Mouse (Mus musculus) left cerebral cortex, adult 11 months (tissue): ENCODE data around the gene Pramel7.
"Not testable (repeated sequence)": the region's sequence is repeated elsewhere in the genome, so short reads cannot be mapped to it uniquely, and the experiment has no call there.

Experiments used
- DNase-seq: peaks from one replicate; pipeline ENCODE4 v3.0.0; 2022; ENCODE audit warnings: low spot score

Gene Pramel7

GRCm38 (mm10) chr2:87496993-87497392 is at the start of gene Pramel7:
TSS of gene Pramel7 (minus strand) at chr2:87497093.
- DNase-seq: not testable (repeated sequence)

- no peak for DNase-seq
These were observed 48.5 kb upstream of the Pramel7 start, which contains the start of gene Olfr1128 for GRCm38 (mm10) chr2:87545442-87545841. TSS of gene Olfr1128 (minus strand) at chr2:87545542.

DNA sequence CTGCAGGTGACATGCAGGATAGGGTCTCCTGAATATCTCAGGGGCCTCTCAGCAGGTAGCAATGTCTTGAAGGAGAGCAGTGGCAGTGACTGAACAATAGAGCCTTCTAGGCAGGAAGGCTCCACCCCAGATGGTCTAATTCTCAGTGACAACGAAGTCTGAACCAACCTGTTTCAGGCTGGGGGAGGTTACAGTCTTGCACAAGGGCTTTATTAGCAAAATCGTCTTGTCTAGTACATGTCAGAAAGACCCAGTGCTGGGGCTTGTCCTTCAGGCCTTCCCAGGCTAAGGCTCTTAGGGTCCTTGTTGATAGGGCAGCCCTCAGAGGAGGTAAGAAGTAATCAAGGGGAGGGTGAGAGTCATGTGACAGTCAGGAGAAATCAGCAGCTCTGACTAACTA is 37.9 kb upstream of the Pramel7 start:
- DNase-seq: no peak

DNA sequence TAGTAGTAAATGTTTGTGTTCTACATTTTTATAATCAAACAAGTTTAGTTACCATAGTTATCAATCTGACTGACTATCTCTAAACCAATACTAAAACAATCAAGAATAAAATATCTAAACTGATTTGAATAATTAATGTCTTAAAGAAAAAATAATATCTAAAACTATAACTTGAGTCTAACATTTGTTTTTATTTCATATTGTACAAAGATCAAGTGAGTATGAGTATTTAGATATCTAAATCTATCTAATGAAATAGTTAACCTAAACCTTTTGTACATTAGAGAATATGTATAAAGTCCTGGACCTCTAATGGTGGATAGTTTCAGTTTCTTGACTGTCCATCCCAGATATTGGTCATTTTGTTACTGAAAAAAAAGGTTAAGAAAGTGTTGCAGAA is 34.6 kb upstream of the Pramel7 start, which contains the start of gene Olfr153:
Olfr153 (plus strand) TSS at position 301 of the 400 bp plus-strand sequence.
- DNase-seq: no peak

DNA sequence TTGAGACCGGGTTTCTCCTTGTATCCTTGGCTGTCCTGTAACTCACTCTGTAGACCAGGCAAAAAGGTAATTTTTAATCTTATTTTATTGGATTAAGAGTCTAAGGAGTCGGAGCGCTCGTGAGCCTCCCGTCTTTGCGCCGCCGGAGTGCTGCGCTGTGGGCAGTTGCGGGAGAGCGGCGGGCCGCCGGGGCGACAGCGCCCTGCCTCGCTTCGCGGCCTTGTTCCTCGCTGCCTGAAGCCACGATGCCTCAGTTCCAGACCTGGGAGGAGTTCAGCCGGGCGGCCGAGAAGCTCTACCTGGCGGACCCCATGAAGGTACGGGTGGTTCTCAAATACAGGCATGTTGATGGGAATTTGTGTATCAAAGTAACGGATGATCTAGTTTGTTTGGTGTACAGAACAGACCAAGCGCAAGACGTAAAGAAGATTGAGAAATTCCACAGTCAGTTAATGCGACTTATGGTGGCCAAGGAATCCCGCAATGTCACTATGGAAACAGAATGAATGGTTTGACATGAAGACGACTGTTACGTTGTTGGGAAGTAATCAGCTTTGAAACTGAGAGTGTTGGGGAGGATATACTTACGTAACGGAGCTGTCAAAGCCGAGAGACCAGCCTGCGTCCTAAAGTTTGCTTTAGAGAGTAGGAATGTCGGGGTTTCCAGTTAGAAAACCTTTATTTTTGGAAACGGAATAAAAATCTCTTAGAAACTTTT is 29.2 kb upstream of the Pramel7 start:
- not testable (repeated sequence) for DNase-seq

GRCm38 (mm10) chr2:87520651-87521050 is 23.8 kb upstream of the Pramel7 start:
- no peak for DNase-seq

GRCm38 (mm10) chr2:87516581-87516980 is 19.7 kb upstream of the Pramel7 start:
- DNase-seq: no peak

GRCm38 (mm10) chr2:87515457-87516060 is 18.7 kb upstream of the Pramel7 start:
- no peak for DNase-seq

- no peak for DNase-seq
These were observed 18.2 kb upstream of the Pramel7 start for GRCm38 (mm10) chr2:87515046-87515445.

- no peak for DNase-seq
These were observed 9.4 kb upstream of the Pramel7 start, which contains the start of gene Pramel6 for GRCm38 (mm10) chr2:87506265-87506664. TSS of gene Pramel6 (plus strand) at chr2:87506565.

DNA sequence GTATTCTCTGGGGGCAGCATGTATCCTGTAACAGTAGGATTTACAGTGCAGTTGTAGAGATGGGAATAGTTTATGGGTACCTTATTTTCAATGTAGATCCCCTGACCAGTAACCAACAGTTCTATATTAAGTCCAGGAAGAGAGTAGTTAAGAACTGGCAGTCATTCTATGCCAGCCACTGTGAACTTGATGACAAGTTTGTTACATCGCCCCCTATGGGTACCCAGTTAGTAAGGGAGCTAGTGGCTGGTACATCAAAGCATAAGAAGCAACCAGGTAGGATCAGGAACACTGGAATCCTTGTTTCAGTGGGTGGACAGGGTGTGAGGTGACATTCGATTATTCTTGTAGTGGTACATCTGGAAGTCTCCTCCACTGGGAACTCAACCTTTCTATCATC is 14.6 kb downstream of the Pramel7 start:
- DNase-seq: no peak

- no peak for DNase-seq
These were observed 15.7 kb downstream of the Pramel7 start for GRCm38 (mm10) chr2:87481158-87481557.

GRCm38 (mm10) chr2:87480207-87480606 is 16.7 kb downstream of the Pramel7 start:
- DNase-seq: no peak

DNA sequence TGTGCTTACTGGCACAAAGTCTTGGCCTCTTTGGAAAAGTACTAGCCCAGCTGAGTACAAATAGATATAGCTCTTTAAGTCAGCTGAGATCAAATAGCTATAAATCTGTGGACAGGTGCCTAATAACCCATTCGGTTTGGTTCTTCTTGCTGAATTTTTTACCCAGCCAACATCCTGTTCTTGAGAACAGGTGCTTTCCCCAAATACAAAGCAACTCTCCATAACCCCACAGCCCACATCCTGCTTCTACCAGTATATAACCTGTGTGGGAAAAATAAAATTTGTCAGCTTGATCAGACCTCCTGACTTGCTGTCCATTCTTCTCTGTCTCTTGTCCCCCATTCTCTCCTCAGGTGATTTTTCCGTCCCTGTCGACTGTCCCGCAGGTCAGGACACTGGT is 35.1 kb downstream of the Pramel7 start:
- DNase-seq: no peak

DNA sequence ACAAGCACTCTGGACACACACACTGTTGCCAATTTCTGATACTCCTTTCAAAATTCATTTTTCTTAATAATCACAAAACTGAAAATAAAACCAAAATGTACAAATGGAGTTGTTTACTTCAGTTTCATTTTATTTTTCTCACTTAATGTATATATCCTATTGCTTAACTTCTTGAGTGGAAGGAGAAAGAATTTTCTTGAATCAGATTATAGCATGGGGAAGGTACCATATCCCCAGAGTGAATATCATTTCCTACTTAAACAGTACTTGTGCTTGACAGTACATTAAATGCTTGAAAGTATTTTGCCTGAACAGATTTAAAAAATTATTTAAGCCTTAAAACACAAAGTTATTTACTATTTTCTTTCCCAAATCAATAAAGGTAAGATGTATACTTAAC is 43.2 kb downstream of the Pramel7 start, which contains the start of gene Olfr1126:
Olfr1126 (plus strand) TSS at position 301 of the 400 bp plus-strand sequence.
- no peak for DNase-seq
